Mouse (Mus musculus) adrenal gland, adult 8-10 months (tissue): ENCODE results near the gene Rdh5. TPM values are rescaled to one million over a fixed set of nuclear protein-coding genes. Genes with fewer than 3 reads are reported as not detected.

Experiments
- DNase-seq: peaks from one replicate; pipeline ENCODE4 v3.0.0; 2022
- total RNA-seq, 4 experiments: library from RNA; stranded (reverse); gene quantifications; 2 replicates each; pipeline ENCODE4 v1.2.4; 2022

Rdh5 gene
- total RNA-seq, 4 experiments from 2014 or later, result 9.5 to 23.2 (median 15.7) TPM

DNA sequence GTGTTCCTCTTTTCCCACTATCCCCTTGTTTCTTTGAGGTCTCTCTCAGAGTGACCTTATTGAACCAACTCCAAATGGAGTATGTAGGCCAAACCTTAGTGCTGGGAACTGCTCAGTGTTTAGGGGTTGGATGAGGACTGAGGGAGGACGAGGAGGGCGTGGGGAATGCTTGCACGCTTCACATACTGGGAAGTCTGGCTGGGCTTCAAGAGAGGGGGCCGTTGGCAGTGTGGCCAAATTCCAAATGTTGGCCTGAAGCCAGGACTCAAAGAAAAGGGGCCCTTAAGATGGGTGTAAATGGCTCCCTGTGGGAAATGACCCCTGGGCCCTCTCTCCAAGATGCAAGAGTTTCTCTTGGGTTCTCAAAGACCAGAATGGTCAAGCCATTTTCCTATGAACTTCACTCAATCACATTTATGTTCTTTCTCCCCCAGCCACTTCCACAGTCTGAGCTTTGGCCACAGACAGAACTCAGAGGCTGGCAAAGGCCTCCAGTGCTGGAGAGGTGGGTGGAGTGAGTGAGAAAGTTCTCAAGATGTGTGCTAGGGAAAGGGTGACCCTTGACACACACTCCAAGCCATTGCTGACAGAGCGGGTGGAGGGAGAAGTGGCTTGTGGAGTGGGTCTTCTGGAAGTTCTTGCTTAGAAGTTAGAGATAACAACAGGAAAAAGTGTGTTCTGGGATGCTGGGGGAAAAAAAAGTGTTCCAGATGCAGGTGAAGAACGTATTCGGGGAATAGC lies 7.1 kb upstream of the Rdh5 start:
- DNase-seq, result no peak

DNA sequence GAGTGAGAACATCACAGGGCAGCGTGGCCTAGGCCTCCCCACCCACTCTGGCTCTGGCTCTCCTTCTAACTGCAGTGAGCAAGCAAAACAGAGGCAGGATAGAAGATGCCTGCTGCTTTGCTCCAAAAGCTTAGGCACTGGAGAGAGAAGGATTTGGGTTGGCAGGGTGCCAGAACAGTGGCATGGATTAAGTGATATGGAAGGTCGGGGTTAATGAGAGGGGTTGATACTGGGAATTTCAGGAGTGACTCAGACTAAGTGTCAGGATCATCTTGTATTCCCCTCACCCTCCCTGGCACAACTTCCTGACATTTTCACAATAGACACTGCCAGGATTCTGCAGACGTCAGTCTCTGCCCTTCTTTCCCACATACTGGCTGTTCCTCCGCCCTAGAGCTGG lies 5.7 kb upstream of the Rdh5 start:
- no peak for DNase-seq

DNA sequence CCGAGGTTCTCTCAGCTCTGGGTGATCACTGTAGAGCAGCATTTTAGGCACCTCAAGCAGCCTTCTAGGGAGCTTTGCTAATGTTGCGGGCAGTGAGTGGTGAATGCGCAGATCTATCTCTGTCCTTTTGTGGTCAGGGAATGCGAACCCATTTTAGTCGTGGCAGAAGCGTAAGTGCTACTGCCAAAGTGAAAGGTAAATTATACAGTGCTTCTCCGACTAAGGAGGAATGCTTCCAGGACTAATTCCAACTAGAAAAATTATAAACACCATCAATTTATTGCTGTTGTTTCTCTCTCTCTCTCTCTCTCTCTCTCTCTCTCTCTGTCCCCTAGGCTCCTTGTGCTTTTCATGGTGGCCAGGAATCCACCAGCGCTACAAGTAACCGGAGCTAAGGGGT lies 1.2 kb upstream of the Rdh5 start, which contains the start of gene Bloc1s1:
Bloc1s1 (minus strand) TSS at position 101 of the 400 bp plus-strand sequence.
- no peak for DNase-seq

DNA sequence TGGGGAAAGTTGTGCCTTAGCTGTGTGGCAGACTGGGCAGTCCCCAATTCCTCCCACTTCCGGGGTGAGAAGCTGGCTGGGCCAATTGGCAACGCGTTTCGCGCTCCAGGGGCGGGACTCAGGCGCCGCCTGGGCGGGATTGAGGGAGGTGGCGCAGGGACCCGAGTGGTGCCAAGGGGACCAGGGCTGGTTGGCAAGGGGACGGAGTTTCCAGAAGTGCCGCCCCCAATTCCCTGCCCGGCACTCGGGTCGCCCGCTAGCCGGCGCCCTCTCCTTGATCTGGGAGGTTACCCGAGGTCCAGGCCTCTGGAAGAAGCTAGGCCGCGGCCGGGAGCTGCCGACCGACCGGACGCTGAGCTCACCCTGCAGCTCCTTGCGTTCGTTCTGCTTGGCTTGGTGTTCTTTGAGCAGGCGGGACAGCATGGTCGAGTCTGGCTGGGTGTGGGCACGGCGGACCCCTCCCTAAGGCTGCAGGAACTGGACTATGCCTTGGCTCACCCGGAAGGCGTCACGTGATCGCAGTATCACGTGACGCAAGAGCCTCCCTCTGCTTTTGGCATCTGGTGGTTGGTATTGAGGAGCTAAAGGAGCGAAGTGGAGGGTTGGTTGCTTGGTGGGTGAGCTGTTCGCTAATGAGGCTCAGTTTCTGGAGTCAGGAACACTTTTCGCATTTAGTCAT lies 464 bp upstream of the Rdh5 start:
- peak; percentile 97 for DNase-seq

DNA sequence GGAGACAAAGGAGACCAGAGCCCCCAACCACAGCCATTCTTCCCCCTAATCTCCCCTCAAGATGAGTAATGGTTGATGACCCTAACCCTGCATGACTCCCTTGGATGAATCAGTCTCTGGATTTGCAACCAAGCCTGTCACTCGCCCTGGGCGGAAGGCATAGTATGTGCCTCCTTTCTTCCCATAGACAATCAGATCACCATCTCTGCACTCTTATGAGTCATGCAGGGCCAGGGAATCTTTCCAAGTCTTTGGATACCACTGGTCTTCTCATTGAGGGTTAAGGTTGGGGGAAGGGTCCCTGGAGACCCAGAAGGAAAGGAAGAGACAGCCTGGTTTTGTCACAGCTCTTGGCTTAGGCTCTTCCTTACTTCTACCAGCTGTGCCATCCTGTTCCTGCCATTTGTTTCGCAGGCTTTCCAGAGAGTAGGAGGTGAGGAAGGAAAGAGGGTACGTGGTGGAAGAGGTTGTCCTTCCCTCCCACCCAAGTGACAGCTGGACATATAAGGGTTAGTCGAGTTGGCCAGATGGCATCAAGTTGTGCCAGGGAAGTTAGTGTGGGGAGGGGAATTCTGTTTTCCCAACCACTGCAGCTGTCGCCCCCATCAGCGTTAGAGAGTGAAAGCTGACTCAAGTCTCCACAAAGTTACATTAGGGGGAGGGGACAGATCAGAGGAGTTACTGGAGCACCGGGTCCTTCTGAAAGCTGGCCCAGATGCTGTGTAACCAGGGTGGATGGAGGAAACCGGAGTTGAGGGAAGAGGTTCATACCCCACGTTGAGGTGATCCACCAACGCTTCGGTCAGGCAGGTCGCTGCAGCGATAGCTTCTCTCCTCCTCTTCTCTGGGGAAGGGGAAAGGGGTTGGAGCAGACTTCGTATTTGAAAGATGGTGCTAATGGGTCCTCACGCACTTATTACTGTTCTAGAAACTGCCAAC lies 536 bp downstream of the Rdh5 start:
- peak; percentile 59 for DNase-seq

DNA sequence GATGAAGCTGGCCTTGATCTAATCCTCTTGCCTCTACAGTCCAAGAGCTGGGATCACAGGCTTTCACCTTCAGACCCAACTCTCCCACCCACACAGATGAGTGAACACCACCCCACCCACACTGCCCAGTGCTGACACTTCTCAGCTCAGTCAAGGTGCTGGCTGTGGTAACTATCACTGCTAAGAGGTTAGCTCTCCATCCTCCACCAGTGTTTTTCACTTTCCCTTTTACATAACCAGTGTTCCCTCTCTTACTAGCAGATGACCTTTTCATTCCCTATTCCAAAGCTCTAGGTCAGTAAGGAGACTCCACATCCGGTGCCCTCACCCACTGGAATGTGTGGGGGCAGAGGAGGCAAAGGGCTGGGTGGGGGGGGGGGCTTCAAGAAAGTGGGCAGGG lies 1.4 kb downstream of the Rdh5 start:
- DNase-seq, result no peak

DNA sequence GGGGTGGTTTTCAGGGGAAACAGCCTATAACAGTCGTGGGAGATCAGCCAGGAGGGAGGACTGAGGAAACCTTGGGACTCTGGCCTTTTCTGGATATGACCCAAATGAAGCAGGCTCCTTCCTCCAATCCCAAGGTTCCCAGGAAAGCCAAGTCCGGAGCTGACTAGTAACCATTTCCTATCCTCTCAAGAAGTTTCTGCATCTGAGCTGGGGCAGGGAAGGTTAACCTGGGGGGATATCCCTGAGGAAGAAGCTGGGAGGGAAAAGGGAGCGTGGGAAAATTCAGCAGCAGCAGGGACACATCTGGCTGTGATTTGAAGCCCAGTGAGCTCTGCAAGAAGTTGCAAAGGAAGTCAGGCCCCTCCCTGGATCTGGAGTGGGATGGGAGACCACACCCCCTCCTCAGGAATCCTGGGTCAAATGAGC lies 1.9 kb downstream of the Rdh5 start:
- no peak for DNase-seq

DNA sequence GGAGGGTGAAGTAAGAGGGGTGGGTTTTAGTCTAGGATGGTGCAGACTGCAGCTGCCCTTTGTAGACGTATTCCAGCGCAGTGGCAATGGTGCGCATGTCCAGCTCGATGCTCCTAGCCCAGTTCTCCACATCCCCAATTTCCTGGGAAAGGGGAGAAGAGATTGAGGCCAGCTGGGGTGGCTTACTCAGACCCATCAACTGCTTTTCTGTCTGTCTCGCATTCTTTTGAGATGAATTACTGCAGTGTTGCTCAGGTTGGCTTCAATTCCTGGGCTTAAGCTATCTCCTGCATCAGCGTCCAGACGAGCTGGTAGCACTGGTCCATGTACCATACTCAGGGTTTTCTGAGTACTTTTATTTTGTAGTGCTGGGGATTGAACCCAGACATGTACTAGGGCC lies 2.7 kb downstream of the Rdh5 start:
- no peak for DNase-seq

DNA sequence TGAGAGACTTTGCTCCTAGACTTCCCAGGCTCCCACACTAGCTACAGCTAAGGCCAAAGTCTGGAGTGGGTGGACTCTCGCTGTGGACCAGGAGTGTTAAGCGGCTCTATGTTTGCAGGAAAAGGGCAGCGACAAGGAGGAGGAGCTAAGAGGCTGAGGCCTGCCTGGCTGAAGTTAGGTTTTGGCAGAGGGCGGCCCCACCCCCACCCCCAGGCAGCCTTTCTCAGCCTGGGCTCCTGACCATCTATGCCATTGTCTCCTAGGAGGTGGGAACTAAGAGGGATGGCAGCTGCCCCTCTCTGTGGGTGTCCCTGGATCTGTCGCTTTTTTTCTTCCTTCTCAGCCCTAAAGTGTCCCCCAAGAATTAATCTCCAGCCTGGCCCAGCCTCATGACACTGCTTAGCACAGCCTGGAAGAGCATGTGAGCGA lies 3.5 kb downstream of the Rdh5 start:
- no peak for DNase-seq

DNA sequence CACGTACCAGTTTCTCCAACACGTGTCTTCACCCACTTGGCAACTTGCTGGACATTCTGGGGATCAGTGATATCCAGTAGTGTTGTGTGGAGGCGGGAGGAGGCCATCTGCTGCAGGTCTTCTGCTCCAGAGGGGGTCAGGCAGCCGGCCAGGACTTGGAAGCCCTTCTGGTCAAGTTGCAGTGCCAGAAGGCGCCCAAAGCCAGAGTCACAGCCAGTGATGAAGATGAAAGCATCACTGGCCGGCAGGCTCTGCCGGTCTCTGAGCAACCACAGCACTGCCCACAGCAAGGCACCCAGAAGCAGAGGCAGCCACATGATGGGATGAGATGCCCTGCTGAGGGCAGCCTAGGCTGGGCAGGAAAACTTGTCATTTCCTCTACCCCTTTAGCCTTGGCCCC lies 4.4 kb downstream of the Rdh5 start:
- no peak for DNase-seq

DNA sequence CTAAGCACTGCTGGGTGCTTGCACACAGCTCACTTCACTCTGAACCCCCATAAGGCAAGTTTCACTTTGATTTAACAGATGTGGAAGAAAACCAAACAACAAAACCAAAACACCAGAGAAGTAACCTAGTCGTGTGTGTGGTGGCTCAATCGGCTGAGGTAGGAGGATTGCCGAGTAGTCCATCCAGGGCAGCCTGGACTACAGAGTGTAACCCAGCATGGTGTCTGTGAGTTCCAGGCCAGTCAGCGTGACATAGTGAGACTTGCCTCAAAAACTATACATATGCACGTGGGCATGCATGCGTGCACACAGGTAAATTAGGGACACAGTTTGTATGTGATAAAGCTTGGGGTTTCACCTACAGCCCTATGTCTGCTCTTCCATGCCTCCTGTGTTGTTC lies 5.3 kb downstream of the Rdh5 start:
- no peak for DNase-seq

DNA sequence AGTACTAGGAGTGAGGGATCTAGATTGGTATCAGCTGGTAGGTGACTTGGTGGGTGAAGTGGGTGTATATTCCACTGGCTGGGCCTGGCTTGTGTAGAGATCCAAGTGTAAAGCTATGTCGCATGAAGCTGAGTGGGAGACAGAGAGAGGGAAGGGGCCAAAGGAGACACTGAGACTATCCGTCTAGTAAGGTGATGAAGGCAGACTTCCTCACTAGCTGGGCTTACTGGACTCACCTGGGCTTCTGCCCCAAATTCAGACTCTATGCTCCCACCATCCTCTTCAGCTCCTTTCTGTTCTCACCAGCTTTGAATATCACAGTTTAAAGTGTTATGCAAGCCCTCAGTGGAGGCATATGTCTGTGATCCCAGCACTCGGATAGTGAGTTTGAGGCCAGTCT lies 6.0 kb downstream of the Rdh5 start:
- DNase-seq, result no peak

DNA sequence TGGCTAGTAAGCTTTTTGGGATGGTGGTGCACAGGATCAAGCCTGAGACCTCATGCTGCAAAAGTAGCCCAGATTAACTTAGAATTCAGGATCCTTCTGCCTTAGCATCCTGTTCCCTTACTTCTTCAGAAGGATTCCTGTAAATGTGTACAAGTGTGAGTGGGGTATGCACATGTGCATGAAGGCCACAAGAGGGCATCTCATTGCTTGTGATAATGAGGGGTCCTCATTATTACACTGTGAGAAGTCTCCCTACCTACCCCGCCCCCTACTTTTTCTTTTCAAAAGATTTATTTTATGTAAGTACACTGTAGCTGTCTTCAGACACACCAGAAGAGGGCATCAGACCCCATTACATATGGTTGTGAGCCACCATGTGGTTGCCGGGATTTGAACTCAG lies 7.1 kb downstream of the Rdh5 start:
- no peak for DNase-seq

DNA sequence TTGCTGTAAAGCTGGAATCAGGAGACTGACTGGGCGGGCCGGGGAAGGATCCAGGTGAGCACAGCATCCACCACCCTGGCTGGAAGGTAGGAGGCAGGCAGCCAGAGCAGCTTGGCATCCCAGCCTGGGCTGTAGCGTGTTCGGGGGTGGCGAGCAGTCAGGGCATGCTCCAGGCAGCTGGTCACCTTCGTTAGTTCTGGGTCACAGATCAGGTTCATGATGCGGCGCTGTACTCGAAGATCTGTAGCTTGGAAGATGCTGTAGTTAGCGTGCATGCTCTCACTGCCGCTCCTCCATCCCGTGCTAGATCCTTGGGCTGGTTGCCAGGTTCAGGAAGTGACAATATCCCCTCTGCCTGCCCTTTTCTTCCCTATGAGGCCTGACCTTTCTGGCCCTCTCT lies 9.0 kb downstream of the Rdh5 start:
- no peak for DNase-seq

DNA sequence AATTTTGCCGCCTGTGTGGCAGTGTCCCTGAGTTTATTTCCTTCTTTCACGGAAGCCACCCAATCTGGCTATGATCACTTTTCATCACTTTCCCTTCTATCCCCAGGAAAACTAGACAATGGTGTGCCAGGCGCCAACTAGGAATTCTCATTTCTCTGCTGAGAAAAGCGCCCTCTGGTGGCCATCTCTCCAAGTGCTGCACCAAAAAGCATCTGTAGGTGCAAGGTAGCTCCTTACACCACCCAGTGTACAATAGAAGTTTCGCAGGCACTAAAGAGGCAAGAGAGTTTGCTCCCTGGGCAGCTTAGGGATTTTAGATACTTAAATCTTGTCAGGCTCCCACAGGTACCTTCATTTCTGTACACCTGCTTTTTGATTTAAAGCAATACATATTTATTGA lies 9.5 kb downstream of the Rdh5 start:
- DNase-seq, result peak; percentile 79

DNA sequence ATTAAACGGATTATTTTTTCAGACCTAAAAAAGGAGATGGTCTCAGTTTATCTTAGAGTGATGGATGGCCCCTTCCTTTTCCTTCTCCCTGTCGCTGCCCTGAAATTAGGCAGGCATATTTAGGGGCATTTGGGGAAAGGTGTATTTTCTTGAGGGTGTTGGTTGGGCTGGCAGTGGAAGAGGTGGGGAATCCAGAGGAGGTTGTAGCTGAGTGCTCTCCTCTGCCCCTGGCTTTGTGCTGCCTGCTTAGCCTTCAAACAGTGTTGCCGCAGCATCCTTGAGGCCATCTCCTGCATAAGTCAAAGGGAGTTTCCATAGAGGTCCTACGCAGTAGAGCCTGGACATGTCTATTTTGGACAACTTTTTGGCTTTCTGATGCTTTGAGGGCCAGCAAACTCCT lies 9.9 kb downstream of the Rdh5 start:
- no peak for DNase-seq

DNA sequence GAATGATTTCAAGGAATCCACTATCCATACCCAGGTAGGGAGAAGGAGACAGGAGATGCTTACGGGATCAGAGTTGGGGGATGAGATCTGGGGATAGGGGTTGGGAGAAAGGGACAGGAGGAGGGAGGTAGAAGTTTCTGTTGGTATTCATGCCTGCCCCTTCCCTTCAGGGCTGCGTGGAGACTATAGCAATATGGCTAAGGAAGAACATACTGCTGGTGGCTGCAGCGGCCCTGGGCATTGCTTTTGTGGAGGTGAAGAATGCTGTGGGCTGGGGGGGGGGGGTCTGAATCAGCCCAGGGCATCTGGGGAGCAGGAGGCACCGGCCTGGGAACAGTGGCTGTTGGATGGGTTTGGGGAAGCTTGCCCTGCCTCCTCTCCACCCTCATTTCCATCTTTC lies 10.4 kb downstream of the Rdh5 start:
- no peak for DNase-seq

DNA sequence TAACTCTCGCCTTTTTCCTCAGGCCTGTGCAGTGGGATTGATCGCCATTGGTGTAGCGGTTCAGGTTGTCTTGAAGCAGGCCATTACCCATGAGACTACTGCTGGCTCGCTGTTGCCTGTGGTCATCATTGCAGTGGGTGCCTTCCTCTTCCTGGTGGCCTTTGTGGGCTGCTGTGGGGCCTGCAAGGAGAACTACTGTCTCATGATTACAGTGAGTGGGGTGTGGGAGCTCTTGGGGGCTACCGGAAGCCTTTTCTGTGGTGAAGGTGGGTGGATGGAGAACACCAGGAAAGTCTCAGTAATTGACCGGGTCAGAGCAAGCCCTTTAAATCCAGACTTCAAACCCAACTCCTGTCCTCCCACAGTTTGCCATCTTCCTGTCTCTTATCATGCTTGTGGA lies 11.3 kb downstream of the Rdh5 start:
- DNase-seq, result no peak

DNA sequence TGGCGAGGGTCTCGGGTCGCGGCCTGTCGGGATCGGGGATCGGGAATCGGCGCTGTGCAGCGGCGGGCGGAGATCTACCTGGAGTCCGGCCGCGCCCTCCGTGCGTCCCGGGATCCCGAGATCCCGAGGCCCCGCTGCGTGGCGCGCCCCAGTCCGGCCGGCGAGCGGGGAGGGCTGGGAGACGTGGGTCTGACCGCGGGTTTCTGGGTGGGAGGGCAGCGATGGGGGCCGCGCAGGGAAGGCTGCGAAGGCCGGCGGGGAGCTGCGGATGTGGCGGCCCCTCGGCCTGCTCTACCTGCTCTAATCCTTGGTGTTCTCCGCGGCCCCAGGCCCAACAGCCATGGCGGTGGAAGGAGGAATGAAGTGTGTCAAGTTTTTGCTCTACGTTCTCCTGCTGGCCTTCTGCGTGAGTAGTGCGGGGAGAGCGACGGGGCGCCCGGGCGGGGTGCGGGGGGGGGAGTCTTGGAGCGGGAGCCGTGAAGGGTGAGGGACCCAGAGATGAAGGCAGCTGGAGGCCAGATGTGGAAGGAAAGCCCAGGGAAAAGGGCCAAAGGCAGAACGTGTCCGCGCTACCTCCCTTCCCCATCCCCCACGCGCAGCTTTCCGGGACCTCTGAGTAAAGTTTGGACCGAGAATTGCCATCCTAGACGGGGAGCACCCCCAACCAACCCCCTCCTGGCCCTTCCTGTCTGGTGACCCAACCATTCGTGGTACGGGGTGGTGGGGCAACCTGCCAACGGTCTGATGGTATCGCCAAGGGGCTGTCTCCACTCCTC lies 12.4 kb downstream of the Rdh5 start:
- peak; percentile 54 for DNase-seq

DNA sequence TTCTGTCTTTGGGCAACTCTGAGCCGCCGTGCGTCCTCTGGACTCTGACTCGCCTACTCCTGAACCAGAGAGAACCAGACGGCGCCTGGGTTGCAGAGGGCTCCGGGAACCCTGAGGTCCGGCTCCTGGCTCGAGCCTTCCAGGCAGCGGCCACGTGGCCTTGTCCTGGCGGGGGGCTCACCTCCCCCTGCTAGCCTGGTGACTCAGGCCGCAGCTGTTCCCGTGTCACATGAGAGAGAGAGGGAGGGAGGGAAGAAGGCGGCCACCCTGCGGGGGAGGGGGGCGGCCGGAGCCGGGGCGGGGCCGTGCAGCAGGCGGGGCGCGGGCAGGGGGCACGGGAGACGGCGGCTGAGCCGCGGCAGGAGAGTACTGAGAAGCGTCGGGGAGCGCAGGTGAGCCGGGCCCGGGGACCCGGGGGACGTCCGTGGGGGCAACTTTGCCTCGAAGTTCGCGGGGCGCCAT lies 13.1 kb downstream of the Rdh5 start:
- DNase-seq, result peak; percentile 91

DNA sequence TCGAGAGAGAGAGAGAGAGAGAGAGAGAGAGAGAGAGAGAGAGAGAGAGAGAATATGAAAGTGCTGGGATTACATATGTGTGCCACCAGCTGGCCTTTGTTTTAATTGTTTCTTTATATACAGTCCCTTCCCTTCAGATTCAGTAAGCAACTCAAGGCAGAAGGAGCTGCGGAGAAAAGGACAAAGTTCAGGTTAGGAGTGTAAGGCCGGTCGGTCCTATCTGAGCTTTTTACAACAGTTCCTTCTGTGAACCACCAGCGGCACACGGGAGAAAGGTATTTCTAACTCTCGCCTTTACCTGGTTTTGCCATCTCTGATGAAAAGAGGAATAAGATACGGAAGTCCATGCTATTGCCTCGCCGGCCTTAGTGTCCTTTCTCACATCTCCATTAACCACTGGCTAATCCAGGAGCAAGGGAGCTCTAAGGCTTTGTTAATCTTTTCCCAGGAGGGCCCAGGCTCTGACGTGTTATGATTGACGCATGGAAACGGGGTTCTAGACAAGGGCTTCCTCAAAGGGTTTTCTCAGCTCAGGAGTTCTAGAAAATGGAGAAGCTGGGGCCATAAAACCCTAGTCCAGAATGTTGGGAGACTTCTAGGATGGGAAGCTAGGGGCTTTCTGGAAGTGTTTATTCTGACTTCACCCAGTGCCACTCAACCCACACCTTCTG lies 13.8 kb downstream of the Rdh5 start:
- no peak for DNase-seq

DNA sequence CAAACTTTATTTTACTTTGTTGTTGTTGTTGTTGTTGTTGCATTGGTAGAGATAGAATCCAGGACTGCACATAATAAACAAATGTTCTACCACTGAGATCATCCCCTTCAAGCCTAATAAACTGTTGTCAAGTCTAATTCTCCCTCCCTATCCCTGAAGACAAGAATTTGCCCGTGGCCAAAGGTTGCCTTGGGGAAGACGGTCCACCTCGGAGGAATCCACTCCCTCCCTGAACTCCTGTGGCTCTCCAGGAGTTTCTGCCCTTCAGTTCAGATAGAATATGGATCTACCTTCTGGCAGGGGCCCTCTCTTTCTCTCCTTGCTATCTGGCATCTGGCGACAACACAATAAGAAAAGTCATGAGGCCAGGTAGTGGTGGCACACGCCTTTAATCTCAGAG lies 17.9 kb downstream of the Rdh5 start:
- DNase-seq, result no peak
